Mouse (Mus musculus) left cerebral cortex, postnatal 4 days (tissue): ENCODE measurements at regions not wholly inside any gene's neighbourhood (a gene's known extent, or its start where the extent isn't known, plus 50 kb on each side); places are given as distances from the start of the nearest gene placed in this dataset.
"Not testable (repeated sequence)": the region's sequence is repeated elsewhere in the genome, so short reads cannot be mapped to it uniquely, and the experiment has no call there.

Experiments
- DNase-seq: peaks from one replicate; pipeline ENCODE4 v3.0.0-alpha.2; 2022
- intact Hi-C: fragments of 180-260 bp; cut with DNase I; formaldehyde crosslinking; loops from one replicate; pipeline ENCODE4 v1.15.1; 2025

DNA sequence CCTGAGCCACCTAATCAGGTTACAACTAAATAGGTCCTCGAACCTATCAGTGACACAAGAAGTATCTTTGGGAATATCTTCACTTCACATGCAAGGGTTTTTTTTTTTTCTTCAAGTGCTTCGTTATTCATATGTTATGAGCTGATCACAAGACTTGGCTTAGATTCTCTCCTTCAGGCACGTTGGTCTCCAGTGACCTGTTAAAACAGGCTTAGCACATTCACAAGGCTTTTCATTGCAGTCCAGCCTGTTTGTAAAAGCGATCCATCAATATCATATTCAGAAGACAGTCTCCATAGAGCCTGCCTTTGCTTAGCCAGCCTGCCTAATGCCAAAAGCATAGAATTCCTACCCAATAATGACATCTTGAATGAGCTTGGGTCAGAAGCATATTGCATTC is 864.2 kb downstream of the Ttll7 start:
- no peak for DNase-seq
- intact Hi-C loops: no loop called here

DNA sequence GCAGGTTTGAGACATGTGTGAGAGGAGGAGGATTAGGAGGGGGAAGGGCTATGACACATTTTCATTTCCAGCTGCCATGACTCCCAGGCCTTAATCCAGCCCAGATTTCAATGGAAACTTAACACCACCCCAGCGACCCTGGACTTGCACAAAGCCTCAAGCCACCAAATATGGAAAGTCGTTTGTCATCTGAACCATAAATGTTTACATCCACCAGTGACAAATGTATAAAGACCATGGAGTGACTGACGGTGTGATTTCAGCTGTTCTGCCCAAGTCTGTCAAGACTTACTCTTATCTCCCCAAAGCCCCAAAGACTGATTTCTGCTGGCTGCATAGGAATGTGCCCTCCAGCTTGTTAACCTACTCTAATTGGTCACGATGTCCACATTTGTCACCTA is 855.2 kb downstream of the Ttll7 start:
- DNase-seq: no peak
- intact Hi-C loops: no loop called here

DNA sequence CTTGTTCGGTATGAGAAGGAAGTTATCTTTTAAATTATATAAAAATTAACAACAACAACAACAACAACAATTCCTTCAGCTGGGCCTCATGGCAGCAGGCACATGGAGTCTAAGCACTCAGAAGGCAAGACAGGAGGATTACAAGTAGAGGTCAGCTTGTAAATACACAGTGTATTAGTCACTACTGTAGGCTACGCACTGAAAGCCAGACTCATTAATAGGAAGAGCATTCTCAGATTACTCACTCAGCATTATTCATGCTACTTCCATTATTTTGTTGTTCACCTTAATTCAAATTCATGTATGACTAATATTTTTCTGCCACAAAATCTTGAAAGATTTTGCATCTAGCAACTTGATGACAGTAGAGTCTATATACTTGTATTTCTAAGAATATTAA is 831.6 kb downstream of the Ttll7 start:
- DNase-seq: no peak
- intact Hi-C loops: no loop called here

DNA sequence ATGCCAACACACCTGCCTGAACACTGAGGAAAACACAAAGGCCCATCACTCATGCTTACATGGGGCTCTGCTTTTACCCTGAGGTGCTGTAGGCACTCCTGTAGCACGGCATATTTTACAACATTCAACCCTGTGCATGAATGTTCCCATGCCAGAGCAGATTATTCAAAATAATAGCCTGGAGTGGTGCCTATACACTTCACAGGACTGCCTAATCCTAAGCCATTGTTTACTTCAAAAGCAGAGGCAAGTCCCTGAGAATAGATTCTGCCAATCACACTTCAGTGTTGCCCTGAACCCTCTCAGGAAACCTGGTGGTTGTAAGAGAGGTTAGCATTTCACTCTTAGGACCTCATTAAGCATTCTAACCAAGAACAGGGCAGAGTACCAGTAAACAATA is 828.1 kb downstream of the Ttll7 start:
- DNase-seq: no peak
- intact Hi-C loops: no loop called here

DNA sequence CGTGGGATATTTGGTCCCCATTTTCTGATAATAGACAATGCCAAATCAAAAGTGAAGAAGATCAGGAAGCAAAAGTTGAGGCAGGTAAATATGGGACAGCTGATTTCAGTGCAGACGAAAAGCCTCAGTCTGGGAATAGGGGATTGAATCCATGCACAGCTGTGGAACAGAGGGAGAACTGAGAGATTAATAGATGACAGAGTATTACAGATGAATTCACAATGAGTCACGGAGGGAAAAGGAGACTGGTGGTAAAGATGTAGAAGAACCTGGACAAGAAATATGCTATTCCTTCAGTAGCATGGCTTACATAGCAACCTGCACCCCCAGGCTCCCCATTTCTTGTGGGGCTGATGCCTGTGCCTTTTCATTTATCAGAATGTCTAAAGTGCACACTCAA is 810.4 kb downstream of the Ttll7 start:
- no peak for DNase-seq
- intact Hi-C loops: no loop called here

DNA sequence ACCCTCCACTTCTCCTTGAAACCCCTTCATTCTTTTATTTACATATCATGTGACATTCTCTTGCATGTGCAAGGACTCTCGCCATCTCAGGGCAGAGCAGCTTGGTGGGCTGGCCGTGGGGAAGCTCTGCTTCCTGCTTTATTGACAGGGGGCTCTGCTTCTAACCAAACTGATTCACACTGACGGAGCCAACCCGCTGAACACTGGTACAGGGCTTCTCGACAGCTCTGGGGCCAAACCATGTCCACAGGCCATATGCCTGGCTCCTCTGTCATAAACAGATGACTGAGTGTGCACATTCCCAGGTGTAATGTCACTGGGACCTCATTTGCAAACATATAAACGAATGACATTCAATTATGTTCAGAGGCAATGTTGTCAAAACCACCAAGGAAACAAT is 800.7 kb downstream of the Ttll7 start:
- DNase-seq: peak; percentile 6
- intact Hi-C loops: no loop called here

DNA sequence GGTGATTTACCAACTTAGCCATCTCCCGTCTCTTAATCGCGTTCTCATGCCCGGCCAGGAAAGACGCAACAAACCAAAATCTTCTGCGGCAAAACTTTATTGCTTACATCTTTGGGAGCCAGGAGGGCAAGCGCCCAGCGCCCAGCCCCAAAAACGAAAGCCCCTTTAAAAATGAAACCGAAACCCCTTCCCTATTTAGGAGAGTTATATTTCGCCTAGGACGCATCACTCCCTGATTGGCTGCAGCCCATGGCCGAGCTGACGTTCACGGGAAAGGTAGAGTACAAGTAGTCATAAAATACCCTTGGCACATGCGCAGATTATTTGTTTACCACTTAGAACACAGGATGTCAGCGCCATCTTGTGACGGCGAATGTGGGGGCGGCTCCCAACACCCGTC is 783.3 kb downstream of the Ttll7 start:
- DNase-seq, intact Hi-C loops: not testable (repeated sequence)

DNA sequence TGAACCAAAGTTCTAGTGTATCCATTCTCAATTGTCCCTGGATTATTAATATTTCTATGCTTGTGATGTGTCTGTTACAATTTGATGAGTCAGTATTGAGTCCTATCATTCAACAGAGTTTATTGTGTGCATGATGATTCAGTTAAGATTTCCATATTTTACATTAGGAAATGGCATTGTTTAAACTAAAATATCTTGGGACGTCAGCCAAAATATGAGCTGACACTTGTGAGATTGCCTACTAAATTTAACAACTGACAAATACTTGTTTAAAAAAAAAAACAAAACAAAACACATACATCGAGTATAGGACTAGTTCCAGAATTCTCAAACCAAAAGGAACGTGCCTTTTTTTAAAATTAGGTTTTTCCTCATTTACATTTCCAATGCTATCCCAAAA is 779.0 kb downstream of the Ttll7 start:
- intact Hi-C loops: no loop called here
- no peak for DNase-seq

DNA sequence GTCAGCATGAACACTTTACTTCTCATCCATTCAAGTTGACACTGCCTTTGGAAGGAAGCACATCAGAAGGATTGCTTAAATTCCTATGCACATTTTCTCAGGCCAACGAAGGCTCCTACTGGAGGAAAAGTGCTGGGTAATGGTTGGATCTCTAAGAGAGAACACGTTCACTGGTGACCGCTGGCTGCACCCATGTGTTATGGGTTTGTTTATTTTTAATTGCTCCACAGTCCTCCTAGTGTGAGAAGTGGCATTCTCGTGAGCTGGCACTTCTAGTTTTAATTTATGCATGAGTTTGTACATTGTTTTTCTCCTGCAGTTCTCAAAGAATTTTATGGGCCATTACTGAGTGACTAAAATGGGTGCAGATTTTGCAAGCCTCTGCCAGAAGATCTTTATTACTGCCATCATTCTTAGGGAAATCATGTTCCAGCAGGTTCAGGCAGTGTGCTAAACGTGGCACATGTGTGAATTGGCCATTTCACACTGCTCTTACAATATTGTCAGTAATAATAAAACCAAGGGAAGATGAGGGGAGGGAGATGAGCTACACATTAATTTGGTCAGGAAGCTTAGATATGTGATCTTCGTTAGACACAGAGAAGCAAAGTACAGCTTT is 731.6 kb downstream of the Ttll7 start:
- intact Hi-C loops: no loop called here
- no peak for DNase-seq

DNA sequence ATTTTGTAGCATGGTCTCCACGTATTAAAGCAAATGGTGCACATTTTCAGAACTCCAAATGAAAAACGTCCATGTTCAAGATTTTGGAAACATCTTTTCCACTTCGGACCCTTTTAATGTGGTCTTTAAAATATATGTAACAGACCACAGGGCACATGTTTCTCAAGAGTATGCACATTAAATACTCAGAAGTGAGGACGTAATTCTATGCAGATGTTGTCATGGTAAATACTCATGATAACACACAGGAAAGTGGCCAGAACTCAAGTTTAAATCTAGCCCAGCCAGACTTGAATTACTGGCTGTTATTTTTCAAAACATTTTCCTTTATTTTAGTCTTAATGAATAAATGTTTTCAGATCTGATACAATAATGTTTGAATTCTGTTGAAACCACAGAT is 719.7 kb downstream of the Ttll7 start:
- intact Hi-C loops: no loop called here
- no peak for DNase-seq

DNA sequence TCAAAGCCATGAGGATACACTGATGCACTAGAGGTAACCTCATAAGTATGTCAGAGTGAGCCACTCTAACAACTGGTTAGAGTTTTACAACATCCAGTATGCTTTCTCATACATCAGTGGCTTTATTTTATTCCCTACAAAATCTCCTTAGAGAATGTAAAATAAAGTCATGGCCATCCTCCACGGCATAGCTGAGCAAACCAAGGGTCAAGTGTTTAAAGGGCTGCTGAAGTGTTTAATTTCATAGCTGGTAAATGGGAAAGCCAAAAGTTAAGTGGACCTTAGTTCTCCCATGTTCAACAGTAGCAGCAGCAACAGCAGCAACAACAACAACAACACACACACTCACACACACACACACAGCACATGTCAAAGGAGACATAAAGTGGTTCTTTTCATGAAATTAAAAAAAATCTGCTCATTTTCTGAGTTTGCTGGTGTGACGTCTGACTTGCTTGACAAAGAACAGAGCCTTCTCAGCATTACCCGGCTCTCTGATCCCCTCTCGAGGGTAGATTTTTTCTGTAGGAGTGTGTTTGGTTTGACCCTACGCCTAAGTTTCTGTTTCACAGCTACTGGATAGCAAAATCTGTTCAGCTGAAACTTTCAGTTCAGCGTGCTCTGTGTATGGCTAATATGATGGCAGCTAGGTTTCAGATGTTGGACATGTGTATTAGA is 693.3 kb downstream of the Ttll7 start:
- DNase-seq: no peak
- intact Hi-C loops: no loop called here

DNA sequence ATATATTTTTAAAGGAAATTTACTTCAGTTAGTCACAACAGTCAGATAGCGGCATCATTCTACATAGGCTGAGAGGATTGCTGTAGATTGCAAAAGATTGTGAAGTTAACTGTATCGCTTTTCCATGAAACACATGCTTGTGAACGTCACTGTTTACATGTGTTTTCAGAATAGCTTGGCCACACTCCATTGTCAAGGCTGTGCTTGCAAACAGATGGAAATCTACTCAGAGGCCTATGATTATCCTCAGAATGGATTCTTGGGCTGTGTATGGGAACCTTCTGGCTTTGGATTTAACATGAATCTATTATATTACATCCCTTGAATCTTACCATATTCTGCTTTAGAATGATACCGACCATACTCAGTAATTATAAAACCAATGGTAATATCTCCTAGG is 690.1 kb downstream of the Ttll7 start:
- intact Hi-C loops: no loop called here
- no peak for DNase-seq

DNA sequence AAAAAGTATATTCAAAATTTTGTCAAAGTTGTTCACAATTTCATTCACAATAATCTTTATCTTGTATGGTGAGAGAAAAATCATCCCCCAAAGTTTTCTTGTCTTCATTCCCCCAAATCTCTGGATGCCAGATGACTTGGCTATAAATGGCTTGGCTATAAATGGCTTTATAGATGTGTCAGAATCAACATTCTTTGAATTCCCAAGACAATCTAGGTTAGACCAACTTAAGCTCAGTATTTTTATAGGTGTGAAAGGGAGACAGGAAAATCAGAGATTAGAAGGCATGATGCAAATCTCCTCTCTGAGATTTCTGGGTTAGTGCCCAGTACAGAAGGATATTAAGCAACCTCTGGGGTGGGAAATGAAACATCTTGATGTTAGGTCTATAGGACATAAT is 685.4 kb downstream of the Ttll7 start:
- intact Hi-C loops: no loop called here
- DNase-seq: no peak

DNA sequence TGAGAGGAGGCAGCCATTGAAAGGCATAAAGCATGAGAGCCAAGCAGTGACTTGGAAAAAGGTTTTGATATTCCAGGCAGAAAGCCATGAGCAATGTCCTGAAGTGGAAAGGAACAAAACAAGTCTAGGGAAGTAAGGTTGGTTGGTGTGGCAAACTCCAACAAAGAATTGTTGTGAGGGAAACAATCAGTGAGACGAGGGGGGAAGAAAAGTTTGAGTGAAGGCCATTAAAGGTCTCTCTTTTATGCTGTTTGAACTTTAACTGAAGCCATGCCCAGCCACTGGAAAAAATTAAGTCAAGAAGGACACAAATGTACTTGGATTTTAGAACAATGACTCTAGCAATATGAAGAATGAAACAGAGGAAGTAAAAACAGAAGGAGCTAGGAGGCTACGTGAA is 680.0 kb downstream of the Ttll7 start:
- intact Hi-C loops: no loop called here
- no peak for DNase-seq

DNA sequence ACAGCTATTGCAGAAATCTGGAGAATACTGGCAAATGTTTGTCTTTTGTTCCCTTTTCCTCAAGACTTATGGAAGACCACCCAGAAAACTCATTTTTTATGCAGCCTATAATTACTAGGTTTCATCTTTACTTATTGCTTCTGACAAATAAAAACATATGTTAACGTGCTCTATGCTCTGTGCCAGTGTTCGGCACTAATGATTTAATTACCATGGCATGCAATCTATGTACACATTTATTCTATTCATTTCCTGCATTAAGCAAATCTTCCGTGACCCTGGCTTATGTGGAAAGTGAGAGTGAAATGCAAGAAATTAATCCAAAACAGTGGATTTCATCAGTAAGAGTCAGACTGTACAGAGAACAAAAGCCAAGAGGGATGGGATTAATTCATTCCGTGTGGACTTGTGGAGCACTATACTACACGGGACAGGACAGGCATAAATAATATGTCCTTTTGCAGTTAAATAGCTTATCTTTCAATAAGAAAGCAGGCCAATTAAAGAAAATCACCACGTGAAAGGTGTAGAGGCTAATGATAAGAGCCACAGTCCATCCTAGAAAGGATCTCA is 679.5 kb downstream of the Ttll7 start:
- DNase-seq: no peak
- intact Hi-C loops: no loop called here
